Mouse (Mus musculus) brain, embryonic 14.5 days (tissue): ENCODE results near the gene Skp2. TPM values are rescaled to one million over a fixed set of nuclear protein-coding genes. Genes with fewer than 3 reads are reported as not detected.

Experiments used
- DNase-seq: peaks from one replicate; pipeline ENCODE4 v3.0.0-alpha.2; 2011; ENCODE audit warnings: low read depth
- CTCF ChIP-seq: fragments of 200-500 bp; IDR thresholded peaks from 2 replicates; pipeline ENCODE4 v1.5.1; 2012; ENCODE audit warnings: inconsistent platforms, mild to moderate bottlenecking, moderate library complexity, borderline replicate concordance; ENCODE audit not compliant: insufficient read depth, insufficient read length; ENCODE audit errors: extremely low read depth
- POLR2A ChIP-seq: fragments of 200-500 bp; IDR thresholded peaks from 2 replicates; pipeline ENCODE4 v1.6.1; 2012; ENCODE audit warnings: mild to moderate bottlenecking, inconsistent platforms, borderline replicate concordance; ENCODE audit not compliant: poor library complexity, insufficient read depth, insufficient read length, severe bottlenecking; ENCODE audit errors: extremely low read depth
- polyA plus RNA-seq: library from polyadenylated mRNA; depleted of rRNA; stranded (reverse); fragments of >200 nt; gene quantifications from 2 replicates; pipeline ENCODE4 v1.2.3, GENCODE M21; 2012

The Skp2 gene
- polyA plus RNA-seq, 1 experiment, result 15.7 TPM

DNA sequence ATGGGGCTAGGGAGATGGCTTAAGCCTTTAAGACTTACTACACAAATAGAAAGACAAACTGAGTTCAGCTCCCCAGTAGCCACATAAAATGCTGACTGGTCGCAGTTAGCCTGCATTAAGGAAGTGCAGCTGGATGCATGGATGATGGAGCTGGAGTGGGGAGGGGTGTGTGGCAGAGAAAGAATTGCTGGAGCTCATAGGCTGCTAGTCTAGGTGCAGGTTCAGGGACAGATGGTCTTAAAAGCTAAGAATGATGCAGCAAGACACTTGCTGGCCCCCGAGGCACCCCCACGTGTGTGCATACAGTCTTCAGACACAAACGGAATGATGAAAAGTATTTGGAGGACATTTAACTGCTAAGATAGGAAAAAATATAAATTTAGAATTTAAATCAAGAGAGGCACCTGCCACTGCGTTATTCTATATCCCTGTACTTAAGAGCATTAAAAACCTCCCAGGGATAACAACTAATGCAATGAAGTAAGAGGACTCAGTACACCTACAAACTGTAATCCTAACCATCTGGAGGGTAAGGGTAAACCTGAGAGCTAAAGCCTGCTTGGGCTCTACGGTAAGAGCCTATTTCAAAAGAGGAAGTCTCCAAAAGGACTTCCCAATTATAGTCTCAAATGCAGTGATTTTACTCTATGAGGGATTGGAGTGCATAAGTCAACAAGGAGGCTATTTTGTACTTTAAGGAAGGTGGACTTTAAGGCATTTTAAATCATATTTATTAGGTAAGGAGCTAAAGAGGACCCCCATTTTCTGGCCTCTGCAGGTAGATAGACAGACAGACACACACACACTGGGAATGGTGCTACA is 44.5 kb downstream of the Skp2 start:
- DNase-seq, result no peak
- TF ChIP-seq POLR2A (no peak), CTCF (no peak)

DNA sequence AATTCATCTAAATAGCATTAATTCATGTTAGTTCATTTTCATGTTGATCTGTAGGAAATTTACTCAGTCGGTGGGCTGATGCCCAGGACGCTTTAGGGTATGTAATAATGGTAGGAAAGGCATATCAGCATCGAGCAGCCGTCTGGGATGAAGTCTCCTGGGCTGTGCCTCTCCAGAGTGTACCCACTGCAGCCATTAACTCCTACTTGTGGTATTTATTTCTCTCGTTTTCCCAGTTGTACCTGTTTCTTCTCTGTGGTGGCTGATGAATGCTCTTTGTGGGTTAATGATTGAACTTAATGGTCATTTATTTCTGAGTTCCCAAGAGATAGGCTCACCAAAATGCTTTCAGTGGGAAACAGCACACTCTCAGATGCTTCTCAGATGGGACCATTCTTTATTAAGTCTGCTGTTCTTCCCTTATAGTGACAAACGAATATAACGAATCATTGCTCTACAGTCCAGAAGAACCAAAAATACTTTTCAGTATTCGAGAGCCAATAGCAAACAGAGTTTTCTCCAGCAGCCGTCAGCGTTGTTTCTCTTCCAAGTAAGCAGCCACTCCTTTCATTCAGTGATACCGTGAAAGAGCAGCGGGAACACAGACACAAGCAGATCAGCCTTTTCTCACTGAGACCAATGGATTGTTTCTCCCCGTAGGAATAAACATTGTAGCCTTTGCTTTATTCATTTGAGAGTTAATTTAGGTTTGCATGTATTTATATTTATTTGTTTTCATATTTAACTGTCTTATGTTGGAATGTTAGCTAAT is 48.7 kb downstream of the Skp2 start:
- TF ChIP-seq POLR2A, result no peak
- TF ChIP-seq CTCF, result no peak
- no peak for DNase-seq

DNA sequence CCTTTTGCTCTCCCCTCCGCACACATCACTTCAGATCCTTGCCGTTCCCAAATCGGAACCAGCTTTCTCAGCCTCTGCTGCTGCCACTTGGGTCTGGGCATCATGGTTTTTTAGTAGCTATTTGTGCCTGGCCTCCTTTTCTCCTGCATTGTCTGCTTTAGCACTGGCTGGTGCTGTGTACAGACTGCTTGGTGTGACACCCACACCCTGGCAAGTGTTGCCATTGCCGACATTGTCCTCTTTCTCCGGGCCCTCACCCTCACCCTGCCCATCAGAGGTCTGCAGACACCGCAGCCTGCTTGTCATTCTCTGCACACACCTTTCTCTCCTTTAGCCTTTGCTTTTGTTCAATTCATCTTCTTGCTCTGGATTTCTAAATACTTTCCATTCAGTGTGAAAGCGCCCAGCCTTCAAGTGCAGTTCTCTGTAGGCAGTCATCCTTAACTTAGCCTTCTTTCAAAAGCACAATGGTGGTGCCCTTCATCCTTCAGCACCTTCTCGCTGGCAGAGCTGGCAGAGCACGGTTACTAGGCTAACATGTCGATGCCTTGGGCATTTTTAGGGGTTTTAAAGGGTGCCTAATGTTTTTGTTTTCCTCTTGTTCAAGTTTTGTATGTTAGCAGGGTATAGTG is 54.7 kb downstream of the Skp2 start:
- TF ChIP-seq CTCF, result no peak
- no peak for TF ChIP-seq POLR2A
- DNase-seq, result peak; percentile 52

DNA sequence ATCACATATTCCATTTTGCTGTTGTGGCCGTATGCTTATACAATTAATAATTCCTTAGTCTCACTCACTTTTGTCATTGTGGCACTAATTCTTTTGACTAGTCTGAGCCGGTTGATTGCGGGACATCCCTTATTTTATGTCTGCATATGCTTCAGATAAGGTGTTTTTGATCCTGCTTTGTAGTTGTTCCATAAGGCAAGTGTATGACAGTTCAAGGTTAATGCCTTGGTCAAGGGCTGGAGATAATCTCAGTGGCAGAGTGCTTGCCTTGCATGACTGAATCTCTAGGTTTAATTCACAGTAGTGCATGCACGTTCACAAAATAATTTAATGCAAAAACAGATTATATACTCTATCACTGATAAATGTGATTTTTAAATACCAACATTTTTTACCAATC is 58.4 kb downstream of the Skp2 start:
- TF ChIP-seq CTCF (no peak), POLR2A (no peak)

DNA sequence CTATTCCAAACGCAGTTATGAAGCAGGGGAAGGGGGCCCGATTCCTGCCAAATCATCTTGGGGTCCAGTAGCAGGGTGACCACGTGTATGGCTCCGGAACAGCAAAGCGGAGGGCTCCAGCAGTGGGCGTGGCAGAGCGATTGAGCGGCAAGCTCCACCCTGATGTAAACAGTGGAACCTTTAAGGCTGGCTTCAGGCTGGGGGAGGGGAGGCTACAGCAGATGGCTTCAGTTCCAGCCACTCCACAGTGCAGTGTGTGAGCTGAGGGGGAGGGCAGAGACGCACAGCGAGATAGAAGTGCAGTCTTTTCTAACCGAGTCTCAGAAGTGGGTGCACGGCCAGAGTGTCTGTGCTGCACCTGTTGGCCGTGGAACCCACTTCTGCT is 60.9 kb downstream of the Skp2 start:
- TF ChIP-seq CTCF (no peak), POLR2A (no peak)
- DNase-seq, result peak; percentile 77

More for the DNA sequence above, 58.4 kb downstream of the Skp2 start:
- no peak for DNase-seq

- DNase-seq, result no peak
- TF ChIP-seq POLR2A (no peak), CTCF (no peak)
Observed at GRCm38 (mm10) chr15:9093598-9094365, 61.4 kb downstream of the Skp2 start.

DNA sequence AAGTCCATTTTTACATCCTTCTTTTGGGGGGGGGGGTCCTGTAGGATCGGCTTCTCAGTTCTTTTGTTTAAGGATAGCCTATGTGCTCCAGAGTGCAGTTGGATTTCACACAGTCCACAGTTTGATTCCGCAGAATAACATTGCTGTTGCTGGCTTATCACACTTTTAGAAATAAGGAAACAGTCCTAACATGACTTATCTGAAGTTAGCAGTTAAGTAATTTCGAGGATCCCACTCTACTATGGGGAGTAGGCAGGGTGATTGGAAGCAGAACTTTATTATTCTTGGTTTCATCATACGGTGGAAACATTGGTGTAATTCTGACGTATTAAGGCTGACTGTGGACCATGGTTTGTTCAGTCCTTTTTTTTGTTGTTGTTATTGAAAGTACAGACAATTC is 64.6 kb downstream of the Skp2 start:
- TF ChIP-seq CTCF, result no peak
- no peak for TF ChIP-seq POLR2A
- no peak for DNase-seq

DNA sequence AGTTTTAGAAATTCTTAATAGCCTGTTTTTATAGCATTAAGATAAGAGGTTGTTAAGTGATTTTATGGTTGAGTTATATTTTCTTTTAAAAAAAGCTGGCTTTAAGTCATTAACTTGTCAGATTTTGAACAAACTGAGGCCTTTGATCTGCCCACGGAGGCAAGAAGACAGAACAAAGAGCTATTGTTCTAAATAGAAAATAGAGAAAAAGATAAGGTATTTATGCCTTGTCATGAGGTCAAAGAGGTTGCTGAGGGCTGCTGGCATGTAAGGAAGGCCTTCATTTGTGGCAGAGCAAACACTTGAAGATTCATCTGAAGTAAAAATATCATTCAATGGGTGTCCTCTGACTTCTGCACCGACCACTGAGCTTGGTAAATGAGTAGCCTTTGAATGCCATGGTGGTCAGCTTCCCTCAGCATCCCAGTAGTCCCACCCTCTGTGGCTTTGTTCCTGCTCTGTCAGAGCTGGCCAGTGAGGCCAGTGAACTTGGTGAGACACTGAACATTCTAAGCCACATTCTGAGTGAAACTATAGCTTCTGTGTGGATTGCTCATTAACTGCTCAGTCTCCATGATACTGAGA is 66.0 kb downstream of the Skp2 start:
- TF ChIP-seq CTCF, result no peak
- no peak for TF ChIP-seq POLR2A
- DNase-seq, result no peak

DNA sequence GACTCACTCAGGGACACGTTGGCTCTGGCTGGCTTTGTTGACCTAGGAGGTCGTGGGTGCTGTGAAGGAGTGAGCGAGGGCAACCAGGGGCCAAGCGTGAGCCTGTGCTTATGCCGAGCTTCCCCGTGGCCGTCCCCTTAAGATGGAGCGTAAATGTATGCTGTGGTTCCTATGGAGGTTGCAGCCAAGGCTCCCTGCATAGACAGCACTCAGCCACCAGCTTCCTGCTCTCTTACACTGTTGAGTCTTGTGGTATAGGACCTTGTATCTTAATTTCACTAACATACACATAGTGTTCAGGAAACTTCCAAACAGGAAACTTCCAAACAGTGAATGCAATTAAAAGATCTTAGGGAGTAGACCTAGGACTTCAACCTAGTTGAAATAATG is 66.5 kb downstream of the Skp2 start:
- TF ChIP-seq CTCF (no peak), POLR2A (no peak)
- DNase-seq, result no peak

- DNase-seq, result no peak
- TF ChIP-seq CTCF (no peak), POLR2A (no peak)
Observed at GRCm38 (mm10) chr15:9087895-9088682, 67.1 kb downstream of the Skp2 start.

DNA sequence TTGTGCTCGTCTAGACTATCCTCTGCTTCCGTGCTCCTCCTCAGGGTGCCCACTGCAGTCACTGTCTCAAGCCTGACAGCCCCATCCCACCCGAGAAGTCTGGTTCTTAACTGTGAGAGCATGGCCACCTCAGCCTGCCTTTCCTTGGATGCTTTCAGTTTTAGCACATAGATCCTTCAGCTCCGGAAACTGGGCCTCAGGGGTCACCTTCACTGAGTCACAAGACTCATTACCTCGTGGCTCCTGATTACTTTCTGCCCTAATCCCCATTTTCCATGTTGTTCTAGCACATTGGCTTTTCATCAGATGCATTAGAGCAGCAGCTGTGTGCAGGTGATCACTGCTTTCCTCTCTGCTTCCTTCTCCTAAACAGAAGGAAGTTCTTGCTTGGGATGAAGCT is 67.8 kb downstream of the Skp2 start:
- no peak for DNase-seq
- TF ChIP-seq CTCF (no peak), POLR2A (no peak)
